Comparison of ENCODE assay signal across 9 mouse cellular contexts in the genomic region with DNA sequence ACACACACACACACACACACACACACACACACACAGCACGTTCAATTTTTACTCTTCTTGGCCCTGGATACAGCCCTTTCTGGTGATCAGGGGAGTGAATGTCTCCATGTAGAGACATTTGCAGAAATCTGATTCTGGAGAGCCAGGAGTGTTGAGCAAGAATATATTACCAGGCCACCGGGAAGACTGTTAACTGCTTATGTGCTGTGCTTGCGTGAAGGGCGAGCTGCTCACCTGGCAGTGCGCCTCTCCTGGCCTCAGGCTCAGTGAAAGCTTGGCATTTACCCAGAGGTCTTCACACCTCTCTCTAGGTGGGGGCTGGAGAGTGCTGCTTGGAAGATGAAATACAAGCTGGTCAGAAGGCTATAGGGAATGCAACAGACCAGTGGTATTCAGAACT.
DNase-seq lines count a peak whose midpoint lies in the region; ATAC-seq lines count a peak whose summit lies in the region.
"Had no signal": no experiment of that assay in that cellular context is flagged by ENCODE, and none has a peak within 500 bp of the region (broad histone marks: within the 10 kb centered on the region; RNA-seq: fewer than 3 reads in every experiment).

No protein-coding gene starts in this region.

- H3K9ac ChIP-seq in heart, embryonic 13.5 days = no peak overlapping the region
- peak overlapping the region; percentile 14; the same call in 1 of the 2 replicates for H3K9ac ChIP-seq in forebrain, embryonic 13.5 days
- 0 out of 2 replicates have a peak overlapping the region, but pooled peaks have one; percentile 16 for H3K9ac ChIP-seq in kidney, embryonic 16.5 days (replicated peaks; ENCODE audit: low read length)
- H3K9ac ChIP-seq in neural tube, embryonic 11.5 days (ENCODE audit: low read length) = no peak overlapping the region
- H3K9ac ChIP-seq: liver, embryonic 14.5 days had no signal

- no peaks in the 10 kb centered on the region for H3K9me3 ChIP-seq in heart, embryonic 13.5 days
- H3K9me3 ChIP-seq in forebrain, embryonic 13.5 days (replicated peaks) = no peaks in the 10 kb centered on the region
- H3K9me3 ChIP-seq in kidney, embryonic 16.5 days (ENCODE audit: low read length) = no peaks in the 10 kb centered on the region
- no peaks in the 10 kb centered on the region for H3K9me3 ChIP-seq in neural tube, embryonic 11.5 days (ENCODE audit: control insufficient read depth, low read length)

- H3K27ac ChIP-seq in heart, embryonic 13.5 days (replicated peaks) = no peak overlapping the region
- H3K27ac ChIP-seq in forebrain, embryonic 13.5 days = peak overlapping the region; percentile 85
- no peak overlapping the region for H3K27ac ChIP-seq in kidney, embryonic 16.5 days (ENCODE audit: low read length)
- H3K27ac ChIP-seq in neural tube, embryonic 11.5 days (ENCODE audit: low read depth, low read length) = no peak overlapping the region
- H3K27ac ChIP-seq: liver, embryonic 14.5 days had no signal

- ATAC-seq in heart, embryonic 13.5 days (ENCODE audit: extremely low read depth, insufficient number of reproducible peaks, low FRiP score, low TSS enrichment) = no peak
- peak; percentile 42 for ATAC-seq in forebrain, embryonic 13.5 days
- peak; percentile 69; the same call in 1 of the 2 replicates for ATAC-seq in kidney, embryonic 16.5 days (ENCODE audit: low FRiP score, low TSS enrichment)
- no peak for ATAC-seq in neural tube, embryonic 11.5 days (ENCODE audit: insufficient read depth, low FRiP score, low TSS enrichment)

- intact Hi-C loops in heart, postnatal 36 days (cut with DNase I) = loop anchor here (5.0 to 10.0 kb wide), 2 partner anchors 735 to 1327 kb away; no protein-coding TSS in a partner anchor
- intact Hi-C loops in gastrocnemius, postnatal 14 days (cut with DNase I; ENCODE audit: low total_unique reads) = loop anchor here (5.0 kb wide), 1 partner anchor 750 kb away; no protein-coding TSS in a partner anchor

- H3K4me3 ChIP-seq in heart, embryonic 13.5 days = no peak overlapping the region
- H3K4me3 ChIP-seq in forebrain, embryonic 13.5 days = no peak overlapping the region
- no peak overlapping the region for H3K4me3 ChIP-seq in kidney, embryonic 16.5 days (ENCODE audit: low read length)
- no peak overlapping the region for H3K4me3 ChIP-seq in neural tube, embryonic 11.5 days (ENCODE audit: low read depth, low read length)

- H3K36me3 ChIP-seq in heart, embryonic 13.5 days = no peaks in the 10 kb centered on the region
- H3K36me3 ChIP-seq in forebrain, embryonic 13.5 days (ENCODE audit: poor library complexity, severe bottlenecking) = no peaks in the 10 kb centered on the region
- no peaks in the 10 kb centered on the region for H3K36me3 ChIP-seq in kidney, embryonic 16.5 days (ENCODE audit: insufficient read depth, low read length)
- no peaks in the 10 kb centered on the region for H3K36me3 ChIP-seq in neural tube, embryonic 11.5 days (ENCODE audit: control insufficient read depth, insufficient read depth, low read length)

- peaks cover 5% of the 10 kb centered on the region for H3K4me1 ChIP-seq in heart, embryonic 13.5 days
- H3K4me1 ChIP-seq in forebrain, embryonic 13.5 days = peaks cover 12% of the 10 kb centered on the region
- peaks cover 12% of the 10 kb centered on the region for H3K4me1 ChIP-seq in kidney, embryonic 16.5 days (ENCODE audit: insufficient read depth, low read length)
- peaks cover 2% of the 10 kb centered on the region; the same call in 1 of the 2 replicates for H3K4me1 ChIP-seq in neural tube, embryonic 11.5 days (ENCODE audit: control insufficient read depth, insufficient read depth, low read length)

- 49% methylated on average over 5 of the region's 5 CpGs for WGBS in heart, embryonic 13.5 days
- 25% methylated on average over 5 of the region's 5 CpGs for WGBS in forebrain, embryonic 13.5 days
- WGBS in kidney, embryonic 16.5 days = 26% methylated on average over 5 of the region's 5 CpGs
- 64% methylated on average over 5 of the region's 5 CpGs for WGBS in neural tube, embryonic 11.5 days

- H3K27me3 ChIP-seq in heart, embryonic 13.5 days (replicated peaks) = no peaks in the 10 kb centered on the region
- H3K27me3 ChIP-seq in forebrain, embryonic 13.5 days = no peaks in the 10 kb centered on the region
- no peaks in the 10 kb centered on the region for H3K27me3 ChIP-seq in kidney, embryonic 16.5 days (ENCODE audit: insufficient read depth, low read length)
- no peaks in the 10 kb centered on the region for H3K27me3 ChIP-seq in neural tube, embryonic 11.5 days (ENCODE audit: control insufficient read depth, insufficient read depth, low read length)

- peak overlapping the region; percentile 68; the same call in 1 of the 2 replicates for H3K4me2 ChIP-seq in heart, embryonic 13.5 days
- H3K4me2 ChIP-seq in forebrain, embryonic 13.5 days = peak overlapping the region; percentile 52
- 0 out of 2 replicates have a peak overlapping the region, but pooled peaks have one; percentile 10 for H3K4me2 ChIP-seq in kidney, embryonic 16.5 days (replicated peaks; ENCODE audit: low read depth, low read length)
- no peak overlapping the region for H3K4me2 ChIP-seq in neural tube, embryonic 11.5 days (ENCODE audit: low read depth)

- DNase-seq in heart, postnatal 36 days = no peak
- peak; percentile 30 for DNase-seq in neural tube, embryonic 11.5 days (ENCODE audit: low spot score)
- DNase-seq in layer of hippocampus, adult 11-12 months (ENCODE audit: low spot score) = no peak
- DNase-seq in Muller cell, postnatal 12 days (ENCODE audit: inconsistent ontology term) = no peak
- no peak for DNase-seq in gastrocnemius, postnatal 14 days

Comparison
In these comparisons a context has a peak if more than half of its experiments do, and no peak if none do; other contexts are left out.
1. ATAC-seq: peak in forebrain, embryonic 13.5 days (single experiment) and kidney, embryonic 16.5 days (single experiment); none in heart, embryonic 13.5 days (single experiment) and neural tube, embryonic 11.5 days (single experiment).
2. H3K9ac ChIP-seq: peak in forebrain, embryonic 13.5 days (single experiment) and kidney, embryonic 16.5 days (single experiment); none in heart, embryonic 13.5 days (single experiment) and neural tube, embryonic 11.5 days (single experiment).